Mouse (Mus musculus) myocyte (in vitro differentiated cells): ENCODE results near the gene Adamtsl4. TPM values are rescaled to one million over a fixed set of nuclear protein-coding genes. Genes with fewer than 3 reads are reported as not detected.

Source experiments
- H3K27me3 ChIP-seq: one replicate; pipeline ENCODE4 v1.6.1; 2011; ENCODE audit not compliant: control insufficient read depth, insufficient read depth, insufficient read length
- H3K36me3 ChIP-seq: one replicate; pipeline ENCODE4 v1.6.1; 2011; ENCODE audit not compliant: control insufficient read depth, insufficient read depth
- H3K4me2 ChIP-seq: one replicate; pipeline ENCODE4 v1.6.1; 2011; ENCODE audit warnings: low read depth, control low read depth
- H3K4me3 ChIP-seq: one replicate; pipeline ENCODE4 v1.5.1; 2011; ENCODE audit warnings: mild to moderate bottlenecking, control low read depth, moderate library complexity
- H3K79me2 ChIP-seq: one replicate; pipeline ENCODE4 v1.6.1; 2011; ENCODE audit not compliant: control insufficient read depth, insufficient read depth
- H3ac ChIP-seq: one replicate; pipeline ENCODE4 v1.6.1; 2011; ENCODE audit not compliant: control insufficient read depth, insufficient read length
- CEBPB ChIP-seq: IDR thresholded peaks from 2 replicates; pipeline ENCODE4 v1.6.1; 2011; ENCODE audit warnings: mild to moderate bottlenecking, moderate library complexity; ENCODE audit not compliant: poor library complexity, insufficient read depth, severe bottlenecking
- E2F4 ChIP-seq: IDR thresholded peaks from one replicate; pipeline ENCODE4 v1.6.1; 2011; ENCODE audit warnings: mild to moderate bottlenecking, control low read depth, moderate library complexity; ENCODE audit not compliant: insufficient read depth
- MAX ChIP-seq: IDR thresholded peaks from one replicate; pipeline ENCODE4 v1.6.1; 2011; ENCODE audit warnings: low read depth, mild to moderate bottlenecking, control low read depth
- MYOD1 ChIP-seq, 3 experiments: IDR thresholded peaks; one replicate each; pipeline ENCODE4 v1.6.1; 2011; ENCODE audit warnings: control low read depth in 2 of 3, low read depth in 2 of 3, mild to moderate bottlenecking in 2 of 3, moderate library complexity in 1 of 3; ENCODE audit not compliant: insufficient read length in 2 of 3, control insufficient read depth in 1 of 3
- MYOG ChIP-seq, 3 experiments: IDR thresholded peaks; one replicate each; pipeline ENCODE4 v1.6.1; 2011; ENCODE audit warnings: control low read depth in 2 of 3, low read depth in 2 of 3, mild to moderate bottlenecking in 2 of 3; ENCODE audit not compliant: insufficient read length in 2 of 3, control insufficient read depth in 1 of 3, insufficient read depth in 1 of 3
- POLR2A ChIP-seq: IDR thresholded peaks from one replicate; pipeline ENCODE4 v1.6.1; 2011; ENCODE audit warnings: low read depth, mild to moderate bottlenecking, control low read depth, moderate library complexity; ENCODE audit not compliant: insufficient read length
- POLR2AphosphoS2 ChIP-seq: IDR thresholded peaks from one replicate; pipeline ENCODE4 v1.6.1; 2011; ENCODE audit warnings: low read depth, control low read depth; ENCODE audit not compliant: insufficient read length
- REST ChIP-seq: IDR thresholded peaks from one replicate; pipeline ENCODE4 v1.6.1; 2011; ENCODE audit warnings: mild to moderate bottlenecking, control low read depth, moderate library complexity; ENCODE audit not compliant: insufficient read depth, insufficient read length
- SRF ChIP-seq: IDR thresholded peaks from one replicate; pipeline ENCODE4 v1.6.1; 2011; ENCODE audit warnings: low read depth; ENCODE audit not compliant: control insufficient read depth, insufficient read length
- TCF12 ChIP-seq: IDR thresholded peaks from one replicate; pipeline ENCODE4 v1.6.1; 2011; ENCODE audit warnings: mild to moderate bottlenecking, control low read depth; ENCODE audit not compliant: poor library complexity, insufficient read depth, severe bottlenecking
- TCF3 ChIP-seq: IDR thresholded peaks from one replicate; pipeline ENCODE4 v1.6.1; 2011; ENCODE audit warnings: low read depth, control low read depth; ENCODE audit not compliant: insufficient read length
- USF1 ChIP-seq: IDR thresholded peaks from one replicate; pipeline ENCODE4 v1.6.1; 2011; ENCODE audit warnings: low read depth, mild to moderate bottlenecking, control low read depth, moderate library complexity
- polyA plus RNA-seq: library from polyadenylated mRNA; unstranded; fragments of >200 nt; fragmentation: generic; extraction: Trizol; gene quantifications from one replicate; pipeline ENCODE4 v1.2.1, GENCODE M21; 2012; ENCODE audit warnings: missing spikeins

Adamtsl4 gene
- polyA plus RNA-seq, 1 experiment: 4.6 TPM

- Histone ChIP-seq H3ac (no peak overlapping the region), H3K79me2 (peaks cover 46% of the 10 kb centered on the region), H3K36me3 (no peaks in the 10 kb centered on the region), H3K4me2 (peak overlapping the region; percentile 77), H3K27me3 (no peaks in the 10 kb centered on the region), H3K4me3 (no peak overlapping the region)
- no peak for TF ChIP-seq SRF
- TF ChIP-seq REST: no peak
- no peak for TF ChIP-seq MAX
- TF ChIP-seq MYOG (IDR thresholded peaks at IDR 0.05; ENCODE audit: control insufficient read depth in 1 of 3, insufficient read depth in 1 of 3, insufficient read length in 2 of 3, low read depth in 2 of 3): peak in 1 of 3 experiments; percentile 5
- TF ChIP-seq POLR2A: no peak
- TF ChIP-seq CEBPB: no peak
- TF ChIP-seq POLR2AphosphoS2: peak; percentile 64
- TF ChIP-seq TCF3: no peak
- no peak for TF ChIP-seq MYOD1 (IDR thresholded peaks at IDR 0.05; ENCODE audit: control insufficient read depth in 1 of 3, insufficient read length in 2 of 3, low read depth in 2 of 3)
- no peak for TF ChIP-seq USF1
- no peak for TF ChIP-seq TCF12
- TF ChIP-seq E2F4: no peak
Observed at GRCm38 (mm10) chr3:95674236-95674635, 13.5 kb downstream of the Adamtsl4 start.

- Histone ChIP-seq H3K36me3 (peaks cover 1% of the 10 kb centered on the region), H3ac (no peak overlapping the region), H3K4me2 (peak overlapping the region; percentile 31), H3K79me2 (peaks cover 51% of the 10 kb centered on the region), H3K27me3 (no peaks in the 10 kb centered on the region), H3K4me3 (no peak overlapping the region)
- TF ChIP-seq POLR2A (no peak), REST (no peak), USF1 (no peak), POLR2AphosphoS2 (no peak), TCF12 (no peak), MYOG (IDR thresholded peaks at IDR 0.05; ENCODE audit: control insufficient read depth in 1 of 3, insufficient read depth in 1 of 3, insufficient read length in 2 of 3, low read depth in 2 of 3) (no peak), MYOD1 (IDR thresholded peaks at IDR 0.05; ENCODE audit: control insufficient read depth in 1 of 3, insufficient read length in 2 of 3, low read depth in 2 of 3) (no peak)
Observed at GRCm38 (mm10) chr3:95673707-95674211, 14.0 kb downstream of the Adamtsl4 start.

GRCm38 (mm10) chr3:95672861-95673706 is 14.6 kb downstream of the Adamtsl4 start:
- H3K36me3 ChIP-seq: peaks cover 6% of the 10 kb centered on the region
- H3K4me2 ChIP-seq: no peak overlapping the region
- no peak for TF ChIP-seq REST
- no peak for TF ChIP-seq TCF12
- no peak for TF ChIP-seq MAX
- TF ChIP-seq MYOG (IDR thresholded peaks at IDR 0.05; ENCODE audit: control insufficient read depth in 1 of 3, insufficient read depth in 1 of 3, insufficient read length in 2 of 3, low read depth in 2 of 3): no peak
- no peak for TF ChIP-seq POLR2AphosphoS2
- no peak for TF ChIP-seq E2F4
- TF ChIP-seq TCF3: no peak

GRCm38 (mm10) chr3:95672461-95672860 is 15.3 kb downstream of the Adamtsl4 start:
- Histone ChIP-seq H3K4me3 (no peak overlapping the region), H3K27me3 (no peaks in the 10 kb centered on the region), H3K79me2 (peaks cover 56% of the 10 kb centered on the region), H3K4me2 (no peak overlapping the region), H3ac (no peak overlapping the region), H3K36me3 (peaks cover 6% of the 10 kb centered on the region)
- no peak for TF ChIP-seq MYOD1 (IDR thresholded peaks at IDR 0.05; ENCODE audit: control insufficient read depth in 1 of 3, insufficient read length in 2 of 3, low read depth in 2 of 3)
- TF ChIP-seq TCF12: no peak
- no peak for TF ChIP-seq E2F4
- TF ChIP-seq USF1: no peak
- no peak for TF ChIP-seq POLR2AphosphoS2
- TF ChIP-seq SRF: no peak
- TF ChIP-seq POLR2A: no peak
- no peak for TF ChIP-seq MAX
- TF ChIP-seq CEBPB: no peak
- no peak for TF ChIP-seq MYOG (IDR thresholded peaks at IDR 0.05; ENCODE audit: control insufficient read depth in 1 of 3, insufficient read depth in 1 of 3, insufficient read length in 2 of 3, low read depth in 2 of 3)
- no peak for TF ChIP-seq TCF3
- no peak for TF ChIP-seq REST

More at GRCm38 (mm10) chr3:95672861-95673706, 14.6 kb downstream of the Adamtsl4 start:
- H3ac ChIP-seq: no peak overlapping the region
- peaks cover 57% of the 10 kb centered on the region for H3K79me2 ChIP-seq
- H3K4me3 ChIP-seq: no peak overlapping the region
- H3K27me3 ChIP-seq: no peaks in the 10 kb centered on the region
